Mouse (Mus musculus) limb, embryonic 14.5 days (tissue): Measurements from ENCODE around the gene Smim6. TPM values are rescaled to one million over a fixed set of nuclear protein-coding genes. Genes with fewer than 3 reads are reported as not detected.

Experiments used
- ATAC-seq: fragments of 200-750 bp; cut with Nextera tagmentation; 2 replicates; pipeline ENCODE4 v1.8.0; 2017; ENCODE audit warnings: low read depth, moderate number of reproducible peaks, moderate TSS enrichment; ENCODE audit not compliant: low FRiP score
- DNase-seq: peaks from one replicate; pipeline ENCODE4 v3.0.0-alpha.2; 2015; ENCODE audit warnings: low spot score
- H3K27ac ChIP-seq: fragments of 300-500 bp; sonication (generic); replicated peaks from 2 replicates; pipeline ENCODE4 v1.5.1; 2014; ENCODE audit warnings: low read depth, mild to moderate bottlenecking, low read length, moderate library complexity, mixed read lengths
- H3K27me3 ChIP-seq: fragments of 300-500 bp; sonication (generic); 2 replicates; pipeline ENCODE4 v1.6.1; 2014; ENCODE audit warnings: low read length, mixed read lengths; ENCODE audit not compliant: control insufficient read depth, insufficient read depth
- H3K36me3 ChIP-seq: fragments of 300-500 bp; sonication (generic); 2 replicates; pipeline ENCODE4 v1.6.1; 2014; ENCODE audit warnings: mild to moderate bottlenecking, low read length, moderate library complexity, mixed read lengths; ENCODE audit not compliant: control insufficient read depth, insufficient read depth
- H3K4me1 ChIP-seq: fragments of 300-500 bp; sonication (generic); 2 replicates; pipeline ENCODE4 v1.6.1; 2014; ENCODE audit warnings: antibody characterized with exemption, low read length, mixed read lengths; ENCODE audit not compliant: control insufficient read depth, insufficient read depth
- H3K4me2 ChIP-seq: fragments of 300-500 bp; sonication (generic); replicated peaks from 2 replicates; pipeline ENCODE4 v1.6.1; 2014; ENCODE audit warnings: low read depth, mild to moderate bottlenecking, low read length, moderate library complexity; ENCODE audit not compliant: severe bottlenecking
- H3K4me3 ChIP-seq: fragments of 300-500 bp; sonication (generic); replicated peaks from 2 replicates; pipeline ENCODE4 v1.5.1; 2014; ENCODE audit warnings: low read length
- H3K9ac ChIP-seq: fragments of 300-500 bp; sonication (generic); 2 replicates; pipeline ENCODE4 v1.6.1; 2014; ENCODE audit warnings: mild to moderate bottlenecking, low read depth, low read length, moderate library complexity; ENCODE audit not compliant: severe bottlenecking
- H3K9me3 ChIP-seq: fragments of 300-500 bp; sonication (generic); 2 replicates; pipeline ENCODE4 v1.6.1; 2016; ENCODE audit warnings: low read length; ENCODE audit not compliant: control insufficient read depth
- POLR2A ChIP-seq: fragments of 200-500 bp; IDR thresholded peaks from 2 replicates; pipeline ENCODE4 v1.8.0; 2012; ENCODE audit warnings: inconsistent platforms, mild to moderate bottlenecking, moderate library complexity, borderline replicate concordance; ENCODE audit not compliant: insufficient read depth, insufficient read length; ENCODE audit errors: extremely low read depth
- WGBS: fragments of 180-500 bp; shearing (Covaris S2); extraction: QIAGEN DNeasy Blood & Tissue Kit; methylation state at CpG from one replicate; pipeline ENCODE4 v1.1.7; 2014; 5-methylcytosine and 5-hydroxymethylcytosine counted together
- polyA plus RNA-seq, 2 experiments: library from polyadenylated mRNA; depleted of rRNA in 1 of 2; stranded (reverse) in 1 of 2; unstranded in 1 of 2; fragments of >200 nt; fragmentation: Nextera tagmentation in 1 of 2; extraction: Ambion mirVana in 1 of 2; gene quantifications; 2 replicates each; pipeline versions ENCODE4 v1.2.1 to v1.2.3; 2012 to 2014

Gene Smim6
- polyA plus RNA-seq, 2 experiments: 0.52 to 0.89 TPM

DNA sequence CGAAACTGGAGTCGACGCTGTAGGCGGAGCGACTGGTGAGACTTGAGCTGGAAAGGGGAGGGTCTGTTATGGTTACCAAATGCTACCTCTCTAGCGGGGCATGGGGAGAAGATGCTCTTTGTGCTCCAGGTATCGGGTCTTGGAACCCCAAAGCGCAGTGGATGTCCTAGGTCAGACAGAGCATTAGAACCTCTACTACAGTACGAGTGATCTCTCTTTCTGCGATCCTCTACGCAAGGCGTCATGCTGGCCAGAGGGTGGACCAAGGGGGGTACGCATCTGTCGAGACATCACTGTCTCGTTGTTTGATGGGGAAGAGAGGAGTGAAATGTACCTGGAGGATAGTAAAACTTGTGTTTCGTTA, 21.9 kb downstream of the Smim6 start:
- no peaks in the 10 kb centered on the region for H3K9me3 ChIP-seq
- peak overlapping the region; percentile 82 for H3K9ac ChIP-seq
- TF ChIP-seq POLR2A: no peak
- H3K27ac ChIP-seq: peak overlapping the region; percentile 44; the same call in 1 of the 2 replicates
- H3K4me2 ChIP-seq: peak overlapping the region; percentile 86
- under 1% methylated on average over 16 of the region's 16 CpGs for WGBS
- H3K4me3 ChIP-seq: peak overlapping the region; percentile 86
- peaks cover 15% of the 10 kb centered on the region for H3K4me1 ChIP-seq
- no peaks in the 10 kb centered on the region for H3K27me3 ChIP-seq
- ATAC-seq (0 out of 2 replicates have a peak, but pooled peaks have one; percentile 38), DNase-seq (no peak)
- H3K36me3 ChIP-seq: peaks cover 37% of the 10 kb centered on the region

DNA sequence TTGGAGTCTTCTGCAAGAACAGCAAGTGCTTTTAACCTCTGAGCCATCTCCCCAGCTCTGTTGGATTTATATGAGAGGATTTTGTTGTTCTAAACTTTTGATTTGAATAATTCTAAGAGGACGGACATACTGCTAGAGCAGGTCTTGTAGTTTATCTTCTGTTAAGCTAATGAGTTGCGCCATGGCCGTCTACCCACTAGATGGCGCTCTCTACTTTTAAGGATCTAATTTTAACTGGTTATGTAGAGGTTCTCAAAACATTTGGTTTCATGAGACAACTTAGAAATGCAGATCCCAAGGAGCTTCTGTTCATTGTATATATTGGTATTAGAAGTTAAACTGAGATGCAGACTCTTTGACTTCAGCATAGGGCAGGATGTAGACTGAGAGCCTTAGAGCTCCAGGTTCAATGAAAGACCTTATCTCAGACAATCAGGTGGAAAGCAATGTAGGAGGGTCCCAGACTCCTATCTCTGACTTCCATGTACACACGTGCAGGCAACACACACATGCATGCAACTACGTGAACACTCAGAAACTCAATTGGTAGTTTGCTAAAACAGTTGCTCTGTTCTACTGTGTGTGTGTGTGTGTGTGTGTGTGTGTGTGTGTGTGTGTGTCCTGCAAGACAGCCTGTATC, 28.0 kb downstream of the Smim6 start:
- TF ChIP-seq POLR2A: no peak
- WGBS: 37% methylated on average over 6 of the region's 6 CpGs
- no peaks in the 10 kb centered on the region for H3K4me1 ChIP-seq
- ATAC-seq: no peak
- peaks cover 83% of the 10 kb centered on the region for H3K36me3 ChIP-seq
- no peak overlapping the region for H3K9ac ChIP-seq
- H3K4me2 ChIP-seq: no peak overlapping the region
- H3K4me3 ChIP-seq: no peak overlapping the region
- peak; percentile 71 for DNase-seq
- no peak overlapping the region for H3K27ac ChIP-seq
- no peaks in the 10 kb centered on the region for H3K27me3 ChIP-seq
- no peaks in the 10 kb centered on the region for H3K9me3 ChIP-seq

DNA sequence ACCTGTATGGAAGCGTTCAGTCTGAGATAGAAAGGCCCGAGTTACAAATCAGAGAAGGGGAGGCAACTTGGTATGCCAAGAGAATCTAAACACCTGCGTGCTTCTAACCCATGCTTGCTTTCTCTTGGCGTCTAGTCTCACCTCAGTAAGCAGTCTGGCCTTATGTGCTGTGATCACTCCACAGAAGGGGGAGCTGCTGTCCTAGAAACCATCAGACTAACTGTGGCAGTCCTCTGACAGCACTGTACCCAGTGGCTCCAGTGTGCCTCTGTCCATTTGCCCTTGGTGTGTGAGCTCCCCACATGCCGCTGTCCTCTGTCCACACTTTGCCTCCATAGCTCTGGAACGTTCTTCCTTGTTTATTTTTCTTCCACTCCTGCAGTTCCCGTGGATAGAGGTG, 30.2 kb downstream of the Smim6 start:
- DNase-seq (no peak), ATAC-seq (no peak)
- Histone ChIP-seq H3K9ac (no peak overlapping the region), H3K36me3 (peaks cover 87% of the 10 kb centered on the region), H3K27me3 (no peaks in the 10 kb centered on the region), H3K9me3 (no peaks in the 10 kb centered on the region), H3K4me1 (no peaks in the 10 kb centered on the region), H3K4me3 (no peak overlapping the region), H3K27ac (no peak overlapping the region), H3K4me2 (no peak overlapping the region)
- WGBS: 92% methylated on average over 7 of the region's 7 CpGs
- TF ChIP-seq POLR2A: no peak

DNA sequence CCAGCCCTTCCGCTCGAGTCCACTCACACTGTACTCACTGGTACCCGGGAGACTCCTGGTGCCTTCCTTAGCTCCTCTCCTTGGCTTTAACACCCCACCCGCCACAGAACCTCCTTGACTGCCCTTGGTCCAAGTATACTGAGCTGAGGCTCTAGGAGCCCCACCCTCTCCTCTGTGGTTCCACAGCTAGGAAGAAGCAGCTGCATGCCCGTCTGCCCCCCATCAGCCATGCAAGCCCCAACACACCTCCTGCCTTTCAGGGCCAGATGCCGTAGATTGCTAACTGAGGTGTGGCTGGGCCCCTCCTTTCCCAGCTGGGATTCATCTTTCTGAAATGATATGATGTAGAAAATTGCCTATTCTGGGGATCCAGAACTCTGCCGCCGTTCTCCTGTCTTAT, 33.4 kb downstream of the Smim6 start:
- DNase-seq (no peak), ATAC-seq (no peak)
- peaks cover 3% of the 10 kb centered on the region; the same call in 1 of the 2 replicates for H3K4me1 ChIP-seq
- no peak for TF ChIP-seq POLR2A
- H3K4me3 ChIP-seq: no peak overlapping the region
- no peaks in the 10 kb centered on the region for H3K9me3 ChIP-seq
- no peak overlapping the region for H3K9ac ChIP-seq
- no peaks in the 10 kb centered on the region for H3K27me3 ChIP-seq
- no peak overlapping the region for H3K27ac ChIP-seq
- peaks cover 86% of the 10 kb centered on the region for H3K36me3 ChIP-seq
- WGBS: 77% methylated on average over 8 of the region's 8 CpGs
- H3K4me2 ChIP-seq: no peak overlapping the region

DNA sequence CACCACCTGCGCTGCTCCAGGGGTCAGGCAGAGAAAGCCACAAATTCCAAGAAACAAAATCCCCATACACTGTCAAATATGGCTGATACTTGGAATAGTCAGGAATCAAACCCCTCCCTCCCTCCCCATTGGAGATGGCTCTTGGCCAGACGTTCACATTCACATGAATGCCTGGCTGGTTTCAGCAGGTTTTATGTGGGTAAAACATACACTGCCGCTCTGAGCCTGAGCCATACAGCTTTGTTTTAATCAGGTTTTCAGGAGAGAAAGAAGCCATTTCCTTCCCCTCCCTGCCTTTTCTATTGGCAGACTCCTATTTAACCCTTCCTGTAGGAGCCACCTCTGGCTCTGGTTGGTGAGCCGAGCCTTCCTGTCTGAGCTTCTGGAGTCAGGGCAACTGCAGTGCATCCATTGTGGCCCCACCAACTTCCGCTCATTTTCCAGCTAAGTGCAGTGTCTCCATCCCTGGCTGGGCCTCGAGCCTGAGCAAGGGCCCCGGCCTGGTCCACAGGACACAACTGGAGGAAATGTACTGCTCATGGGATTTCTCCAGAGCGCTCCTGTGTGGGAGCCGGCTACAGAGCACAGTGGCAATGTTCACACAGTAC, 34.5 kb downstream of the Smim6 start:
- H3K4me2 ChIP-seq: no peak overlapping the region
- H3K36me3 ChIP-seq: peaks cover 85% of the 10 kb centered on the region
- DNase-seq (peak; percentile 14), ATAC-seq (no peak)
- H3K4me3 ChIP-seq: no peak overlapping the region
- WGBS: 83% methylated on average over 9 of the region's 9 CpGs
- H3K9me3 ChIP-seq: no peaks in the 10 kb centered on the region
- H3K4me1 ChIP-seq: peaks cover 3% of the 10 kb centered on the region; the same call in 1 of the 2 replicates
- no peak for TF ChIP-seq POLR2A
- no peak overlapping the region for H3K9ac ChIP-seq
- H3K27ac ChIP-seq: peak overlapping the region; percentile 55; the same call in 1 of the 2 replicates
- no peaks in the 10 kb centered on the region for H3K27me3 ChIP-seq
